9 mouse cellular contexts compared by ENCODE assay signal in the genomic region with DNA sequence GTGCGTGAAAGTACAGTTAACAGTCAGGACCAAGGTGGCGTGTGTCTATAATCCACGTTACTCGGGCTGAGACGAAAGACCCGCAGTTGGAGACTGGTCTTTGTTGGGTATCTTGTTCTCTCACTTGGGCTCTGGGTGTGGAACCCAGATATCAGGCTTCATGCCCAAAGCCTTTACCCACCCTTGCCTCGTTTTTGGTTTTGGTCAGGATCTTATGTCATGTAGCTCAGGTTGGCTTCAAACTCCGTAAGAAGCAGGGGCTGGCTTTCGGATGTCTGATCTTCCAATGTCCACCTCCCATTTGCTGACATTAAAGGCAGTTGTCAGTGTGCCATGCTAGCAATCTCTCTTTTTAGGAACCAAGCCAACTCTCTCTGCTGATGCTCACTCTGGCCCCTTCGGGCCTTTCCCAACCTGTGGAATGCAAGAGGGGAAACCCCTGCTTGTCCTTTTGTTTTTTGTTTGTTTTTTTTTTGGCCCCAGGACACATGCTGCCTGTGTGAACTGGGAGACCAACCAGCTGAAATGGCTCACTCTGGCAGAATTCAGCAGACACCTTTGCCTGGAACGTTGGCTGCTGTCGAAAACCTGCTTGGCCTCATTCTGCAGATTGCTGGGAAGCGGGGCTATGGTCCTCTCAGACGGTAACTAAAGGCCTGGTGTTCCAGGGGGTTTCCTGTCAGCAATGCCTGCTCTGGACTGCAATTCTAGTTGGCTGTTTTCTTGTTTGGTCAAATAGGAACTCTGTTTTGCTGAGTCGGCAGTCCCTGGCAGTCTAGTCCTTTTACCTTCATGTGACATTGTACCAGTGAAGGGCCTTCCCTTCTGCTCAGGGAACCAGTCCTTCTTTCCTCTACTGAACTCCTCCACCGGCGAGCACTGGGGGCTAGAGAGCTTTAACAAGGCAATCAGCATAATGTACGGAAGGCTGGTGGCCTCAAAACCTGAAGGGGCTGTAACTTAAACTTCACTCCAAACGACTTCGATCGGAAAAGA. TPM values are rescaled to one million over a fixed set of nuclear protein-coding genes. Genes with fewer than 3 reads are reported as not detected.
DNase-seq lines count a peak whose midpoint lies in the region; ATAC-seq and TF ChIP-seq lines count a peak whose summit lies in the region.
"Had no signal": no experiment of that assay in that cellular context is flagged by ENCODE, and none has a peak within 500 bp of the region (broad histone marks: within the 10 kb centered on the region; RNA-seq: fewer than 3 reads in every experiment).

No protein-coding gene starts in this region.

- WGBS in forebrain, embryonic 13.5 days, result 55% methylated on average over 21 of the region's 21 CpGs

- no peaks in the 10 kb centered on the region for H3K79me2 ChIP-seq in CH12.LX (replicated peaks; ENCODE audit: control insufficient read depth, extremely low read depth, insufficient read depth, poor library complexity, severe bottlenecking)

- no peak overlapping the region for H3K9ac ChIP-seq in CH12.LX (ENCODE audit: insufficient read depth, low read depth)
- H3K9ac ChIP-seq in forebrain, embryonic 13.5 days, result peak overlapping the region; percentile 56

- in situ Hi-C loops in CH12.LX (cut with MboI; ENCODE audit: low pct_ligation_motif_present, low pct_unique_long_range_greater_than_20kb, low sequenced_read_pairs), result no loop called here

- no peak for TF ChIP-seq CTCF in CH12.LX (conservative IDR thresholded peaks at IDR 0.05 in 1 of 2, IDR thresholded peaks at IDR 0.05 in 1 of 2; ENCODE audit: low read depth in 2 of 2, low read length in 2 of 2)

- no peak overlapping the region for H3K4me2 ChIP-seq in CH12.LX (ENCODE audit: insufficient read depth, low read depth, poor library complexity, severe bottlenecking)
- peak overlapping the region; percentile 51 for H3K4me2 ChIP-seq in forebrain, embryonic 13.5 days

- no peaks in the 10 kb centered on the region for H3K9me3 ChIP-seq in CH12.LX (replicated peaks; ENCODE audit: low read length)
- no peaks in the 10 kb centered on the region for H3K9me3 ChIP-seq in forebrain, embryonic 13.5 days (replicated peaks)

- peaks cover 3 to 16% of the 10 kb centered on the region in 2 experiments for H3K4me1 ChIP-seq in CH12.LX (ENCODE audit: control insufficient read depth in 1 of 2, insufficient read depth in 2 of 2)
- H3K4me1 ChIP-seq in forebrain, embryonic 13.5 days, result peaks cover 46% of the 10 kb centered on the region

- peaks cover 3% of the 10 kb centered on the region for H3K27me3 ChIP-seq in CH12.LX (replicated peaks)
- no peaks in the 10 kb centered on the region for H3K27me3 ChIP-seq in forebrain, embryonic 13.5 days

- TF ChIP-seq POLR2A in CH12.LX (IDR thresholded peaks at IDR 0.05; ENCODE audit: low read depth, low read length), result no peak

- dilution Hi-C loops in CH12.LX (cut with MboI; ENCODE audit: extremely low pct_ligation_motif_present, extremely low pct_unique_long_range_greater_than_20kb, low sequenced_read_pairs), result no loop called here

- ATAC-seq in forebrain, embryonic 13.5 days, result no peak
- ATAC-seq in inflammation-experienced regulatory T-cells, adult 6 months, result no peak

- no peak overlapping the region for H3K4me3 ChIP-seq in CH12.LX (replicated peaks in 1 of 3; ENCODE audit: low read depth in 2 of 3, low read length in 2 of 3, poor library complexity in 1 of 3)
- H3K4me3 ChIP-seq in forebrain, embryonic 13.5 days, result no peak overlapping the region

- no peak for TF ChIP-seq RAD21 in CH12.LX (IDR thresholded peaks at IDR 0.05; ENCODE audit: low read depth, low read length)

- H3K36me3 ChIP-seq in CH12.LX (replicated peaks in 1 of 2; ENCODE audit: control insufficient read depth in 1 of 2, insufficient read depth in 1 of 2, low read length in 1 of 2), result no peaks in the 10 kb centered on the region
- no peaks in the 10 kb centered on the region for H3K36me3 ChIP-seq in forebrain, embryonic 13.5 days (ENCODE audit: poor library complexity, severe bottlenecking)

- no peak for TF ChIP-seq EP300 in CH12.LX (IDR thresholded peaks at IDR 0.05; ENCODE audit: low read length)

- peak; percentile 36 to 54 for DNase-seq in cerebellum, postnatal 10 days
- no peak for DNase-seq in cerebellum, adult 9-11 months
- no peak for DNase-seq in CH12.LX (ENCODE audit: extremely low read depth)
- DNase-seq in kidney, postnatal 25 days, result peak; percentile 66 to 68
- no peak for DNase-seq in spleen, adult 12 weeks (ENCODE audit: low spot score)
- no peak for DNase-seq in spleen, postnatal 36 days (ENCODE audit: low spot score in 2 of 2)

- no peak overlapping the region for H3K27ac ChIP-seq in CH12.LX (ENCODE audit: insufficient read depth, low read depth)
- H3K27ac ChIP-seq in forebrain, embryonic 13.5 days, result peak overlapping the region; percentile 87

TF ChIP-seq in CH12.LX, 34 proteins besides CTCF, POLR2A, EP300 and RAD21:
- TF ChIP-seq SIN3A (IDR thresholded peaks at IDR 0.05; ENCODE audit: low read length) (no peak), E2F4 (IDR thresholded peaks at IDR 0.05; ENCODE audit: insufficient replicate concordance, low read depth, low read length) (no peak), CHD1 (IDR thresholded peaks at IDR 0.05; ENCODE audit: low read depth, low read length) (no peak), MEF2A (IDR thresholded peaks at IDR 0.05; ENCODE audit: borderline replicate concordance, low read depth, low read length) (no peak), MXI1 (IDR thresholded peaks at IDR 0.05; ENCODE audit: low read depth, low read length) (no peak), MAFK (IDR thresholded peaks at IDR 0.05; ENCODE audit: insufficient replicate concordance, low read length) (peak; percentile 96), MAZ (IDR thresholded peaks at IDR 0.05; ENCODE audit: low read depth, low read length) (no peak), HCFC1 (IDR thresholded peaks at IDR 0.05; ENCODE audit: low read depth, low read length) (no peak)

RNA-seq across cellular contexts. Expression of gene Tuba1a, which starts 23.6 kb away (rescaled TPM):
- total RNA-seq in CH12.LX (2012; rRNA removed), result 153 and 181 TPM in 2 replicates
- 438 and 533 TPM in 2 replicates for total RNA-seq in CH12.LX (2014; rRNA removed)
- 254 and 283 TPM in 2 replicates for polyA plus RNA-seq in CH12.LX (2012; ENCODE audit: insufficient read length, low read depth)
- 10,586 and 11,102 TPM in 2 replicates for polyA plus RNA-seq in forebrain, embryonic 13.5 days (2015; fragmentation: Nextera tagmentation; extraction: Ambion mirVana)
- polyA plus RNA-seq in inflammation-experienced regulatory T-cells, adult 6 months (2017; shearing (Covaris generic)), result 100 to 1,000 TPM; 206 to 351 (median 217) TPM

RNA-seq across cellular contexts. Expression of gene Gm49450, which starts 23.7 kb away (rescaled TPM):
- total RNA-seq in CH12.LX (2012; rRNA removed) (0.38 TPM in 1 of 2 replicates, not detected in the other), CH12.LX (2014; rRNA removed) (0.81 and 4.7 TPM in 2 replicates)
- polyA plus RNA-seq in CH12.LX (2012; ENCODE audit: insufficient read length, low read depth), result 125 TPM in 1 of 2 replicates, not detected in the other
- polyA plus RNA-seq in forebrain, embryonic 13.5 days (2015; fragmentation: Nextera tagmentation; extraction: Ambion mirVana), result not detected in 2 replicates
- not detected for polyA plus RNA-seq in inflammation-experienced regulatory T-cells, adult 6 months (2017; shearing (Covaris generic))
- total RNA-seq: layer of hippocampus, postnatal 14 days had no signal

RNA-seq across cellular contexts. Expression of gene Tuba1b, which starts 42.7 kb away (rescaled TPM):
- total RNA-seq in CH12.LX (2012; rRNA removed) (1,149 and 1,670 TPM in 2 replicates), CH12.LX (2014; rRNA removed) (2,803 and 2,960 TPM in 2 replicates)
- polyA plus RNA-seq in CH12.LX (2012; ENCODE audit: insufficient read length, low read depth), result 2,789 and 2,851 TPM in 2 replicates
- 1,607 and 1,715 TPM in 2 replicates for polyA plus RNA-seq in forebrain, embryonic 13.5 days (2015; fragmentation: Nextera tagmentation; extraction: Ambion mirVana)
- 100 to 1,000 TPM; 459 to 882 (median 544) TPM for polyA plus RNA-seq in inflammation-experienced regulatory T-cells, adult 6 months (2017; shearing (Covaris generic))

RNA-seq across cellular contexts. Expression of gene Tuba1c, which starts 52.6 kb away (rescaled TPM):
- total RNA-seq in CH12.LX (2012; rRNA removed) (178 and 229 TPM in 2 replicates), CH12.LX (2014; rRNA removed) (359 and 390 TPM in 2 replicates)
- 183 and 220 TPM in 2 replicates for polyA plus RNA-seq in CH12.LX (2012; ENCODE audit: insufficient read length, low read depth)
- polyA plus RNA-seq in forebrain, embryonic 13.5 days (2015; fragmentation: Nextera tagmentation; extraction: Ambion mirVana), result 97.6 and 102 TPM in 2 replicates
- 100 to 1,000 TPM in 1 of 3 experiments, 10 to 100 TPM in 2; 70.4 to 203 (median 83.7) TPM for polyA plus RNA-seq in inflammation-experienced regulatory T-cells, adult 6 months (2017; shearing (Covaris generic))

RNA-seq across cellular contexts. Expression of gene Lmbr1l, which starts 59.0 kb away (rescaled TPM):
- total RNA-seq in CH12.LX (2012; rRNA removed) (19.7 and 23.4 TPM in 2 replicates), CH12.LX (2014; rRNA removed) (27.5 and 30.4 TPM in 2 replicates)
- polyA plus RNA-seq in CH12.LX (2012; ENCODE audit: insufficient read length, low read depth), result 22.4 and 27.9 TPM in 2 replicates
- polyA plus RNA-seq in forebrain, embryonic 13.5 days (2015; fragmentation: Nextera tagmentation; extraction: Ambion mirVana), result 39.8 and 47.1 TPM in 2 replicates
- polyA plus RNA-seq in inflammation-experienced regulatory T-cells, adult 6 months (2017; shearing (Covaris generic)), result 10 to 100 TPM; 17.3 to 46.9 (median 39.3) TPM

Comparison
In these comparisons a context has a peak if more than half of its experiments do, and no peak if none do; other contexts are left out.
1. DNase-seq: peak in cerebellum, postnatal 10 days (2 of 2) and kidney, postnatal 25 days (2 of 2); none in cerebellum, adult 9-11 months (single experiment), CH12.LX (single experiment), spleen, adult 12 weeks (single experiment) and spleen, postnatal 36 days (0 of 2).
2. RNA of gene Tuba1a, which starts 23.6 kb away (polyA plus RNA-seq): 10,586 to 11,102 TPM in forebrain, embryonic 13.5 days; 254 to 283 TPM in CH12.LX and 206 to 351 TPM in inflammation-experienced regulatory T-cells, adult 6 months; every median in the first group is over 10 times any median in the second.